Mouse (Mus musculus): ENCODE results near the gene Gata1. TPM values are rescaled to one million over a fixed set of nuclear protein-coding genes. Genes with fewer than 3 reads are reported as not detected.
A peak's percentile ranks its signal among the peaks of the same experiment; 100 is the strongest.
"Not testable (repeated sequence)": the region's sequence is repeated elsewhere in the genome, so short reads cannot be mapped to it uniquely, and the experiment has no call there.

Gene Gata1
- polyA plus RNA-seq, 1 experiment: 0.09 TPM

DNA sequence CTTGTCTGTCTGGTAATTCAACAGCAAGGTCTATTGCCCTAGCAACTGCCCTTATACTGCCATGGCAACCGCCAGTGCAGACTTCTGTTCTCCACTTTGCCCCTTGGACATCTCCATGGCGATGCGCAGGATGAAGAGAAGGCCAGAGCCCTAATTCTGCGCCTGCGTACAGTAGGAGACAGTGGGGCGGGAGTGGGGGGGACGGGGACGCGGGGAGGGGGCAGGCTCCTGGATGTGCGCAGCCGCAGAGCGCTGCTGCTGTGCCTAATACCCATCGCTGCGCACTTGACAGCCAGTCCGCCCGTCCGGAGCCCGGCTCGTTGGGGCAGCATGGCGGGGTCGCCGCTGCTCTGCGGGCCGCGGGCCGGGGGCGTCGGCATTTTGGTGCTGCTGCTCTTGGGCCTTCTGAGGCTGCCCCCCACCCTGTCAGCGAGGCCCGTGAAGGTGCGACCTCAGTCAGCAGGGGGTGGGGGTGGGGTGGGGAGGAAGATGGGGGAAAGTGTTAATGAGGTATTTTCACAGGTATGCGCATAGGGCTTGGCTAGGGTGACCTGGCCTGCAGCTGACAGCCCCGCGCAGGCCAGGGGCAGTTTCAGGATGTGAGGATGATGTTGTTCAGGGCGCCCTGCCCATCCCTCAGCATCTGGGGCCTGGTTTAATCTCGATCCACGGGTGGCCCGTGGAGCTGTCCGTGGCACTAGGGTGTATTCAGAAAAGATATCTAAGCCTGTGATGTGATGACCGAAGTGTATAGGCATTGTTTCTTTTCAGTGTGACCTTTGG is 58.1 kb downstream of the Gata1 start, which contains the start of gene Pcsk1n:
TSS of gene Pcsk1n (plus strand) at position 222 of the 783 bp plus-strand sequence.
- no peak within 1 kb of the TSS for H3K27ac ChIP-seq (ENCODE audit: insufficient read depth, low read depth, low read length)
- no peaks in the 10 kb centered on the region for H3K36me3 ChIP-seq (ENCODE audit: control insufficient read depth, insufficient read depth, low read length)
- no peaks in the 10 kb centered on the region for H3K4me1 ChIP-seq (ENCODE audit: control insufficient read depth, insufficient read depth, low read length)
- no peak within 1 kb of the TSS for H3K4me3 ChIP-seq (ENCODE audit: insufficient read depth, low read depth, low read length)
- TF ChIP-seq POLR2A (IDR thresholded peaks at IDR 0.05; ENCODE audit: low read depth, low read length) (no peak), CTCF (conservative IDR thresholded peaks at IDR 0.05; ENCODE audit: insufficient read depth, insufficient read length, low read depth, low read length) (no peak)
- no peak for DNase-seq
- 19% methylated on average over 21 of the region's 40 CpGs for WGBS
- H3K27me3 ChIP-seq (replicated peaks; ENCODE audit: control insufficient read depth, insufficient read depth, low read length): no peaks in the 10 kb centered on the region; the same call in 1 of the 2 replicates

DNA sequence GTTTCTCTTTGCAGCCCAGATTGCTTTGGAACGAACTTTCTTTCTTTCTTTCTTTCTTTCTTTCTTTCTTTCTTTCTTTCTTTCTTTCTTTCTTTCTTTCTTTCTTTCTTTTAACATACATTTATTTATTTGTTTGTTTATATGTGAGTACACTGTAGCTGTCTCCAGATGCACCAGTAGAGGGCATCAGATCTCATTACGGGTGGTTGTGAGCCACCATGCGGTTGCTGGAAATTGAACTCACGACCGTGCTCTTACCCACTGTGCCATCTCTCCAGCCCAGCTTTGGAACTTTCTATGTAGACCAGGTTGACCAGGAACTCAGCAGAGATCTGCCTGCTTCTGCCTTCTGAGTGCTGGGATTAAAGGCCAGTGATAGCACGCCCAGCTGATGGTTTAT is 59.9 kb downstream of the Gata1 start:
- not testable (repeated sequence) for DNase-seq; H3K27me3 ChIP-seq (replicated peaks; ENCODE audit: control insufficient read depth, insufficient read depth, low read length); H3K27ac ChIP-seq (ENCODE audit: insufficient read depth, low read depth, low read length); H3K4me3 ChIP-seq (ENCODE audit: insufficient read depth, low read depth, low read length); H3K4me1 ChIP-seq (ENCODE audit: control insufficient read depth, insufficient read depth, low read length); H3K36me3 ChIP-seq (ENCODE audit: control insufficient read depth, insufficient read depth, low read length)
- 0 out of 2 replicates have a peak, but pooled peaks have one; percentile 14 for TF ChIP-seq CTCF (conservative IDR thresholded peaks at IDR 0.05; ENCODE audit: insufficient read depth, insufficient read length, low read depth, low read length)
- 79% methylated on average over 6 of the region's 6 CpGs for WGBS

DNA sequence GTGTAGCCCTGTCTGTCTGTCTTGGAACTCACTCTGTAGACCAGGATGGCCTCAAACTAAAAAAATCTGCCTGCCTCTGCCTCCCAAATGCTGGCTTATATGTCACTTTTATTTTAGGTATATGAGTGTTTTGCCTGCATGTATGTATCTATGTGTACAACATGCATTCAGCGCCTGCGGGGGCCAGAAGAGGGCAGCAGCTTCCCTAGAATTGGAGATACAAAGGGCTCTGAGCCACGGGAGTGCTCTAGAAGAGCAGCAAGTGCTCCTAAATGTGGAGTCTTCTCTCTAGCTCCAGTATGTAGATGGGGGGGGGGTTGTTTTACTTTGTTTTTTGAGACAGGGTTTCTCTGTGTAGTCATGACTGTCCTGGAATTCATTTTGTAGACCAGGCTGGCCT is 62.2 kb downstream of the Gata1 start:
- DNase-seq: peak; percentile 32
- not testable (repeated sequence) for H3K27ac ChIP-seq (ENCODE audit: insufficient read depth, low read depth, low read length); H3K4me1 ChIP-seq (ENCODE audit: control insufficient read depth, insufficient read depth, low read length); H3K36me3 ChIP-seq (ENCODE audit: control insufficient read depth, insufficient read depth, low read length); H3K27me3 ChIP-seq (replicated peaks; ENCODE audit: control insufficient read depth, insufficient read depth, low read length); H3K4me3 ChIP-seq (ENCODE audit: insufficient read depth, low read depth, low read length)
- WGBS: 2% methylated on average over 3 of the region's 3 CpGs
- TF ChIP-seq CTCF (conservative IDR thresholded peaks at IDR 0.05; ENCODE audit: insufficient read depth, insufficient read length, low read depth, low read length): peak; percentile 17; the same call in 1 of the 2 replicates

DNA sequence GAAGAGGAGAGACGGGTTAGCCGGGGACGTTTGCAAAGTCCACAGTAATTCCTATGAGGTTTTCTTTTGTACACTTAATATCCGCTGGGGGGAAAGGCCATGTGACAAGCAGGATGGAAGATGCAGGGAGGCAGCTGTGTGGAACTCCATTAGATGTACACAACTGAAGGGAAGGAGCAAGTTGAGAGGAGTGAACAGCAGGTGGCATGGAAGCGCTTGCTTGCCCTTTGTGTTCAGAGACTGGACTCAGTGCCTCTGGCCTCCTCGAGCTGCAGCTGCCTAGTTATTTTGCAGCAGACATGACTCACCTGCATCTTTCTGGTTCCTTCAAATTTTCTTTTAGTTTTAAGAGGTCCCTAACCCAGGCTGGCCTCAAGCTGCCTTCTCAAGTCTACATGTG is 67.4 kb downstream of the Gata1 start:
- no peaks in the 10 kb centered on the region for H3K36me3 ChIP-seq (ENCODE audit: control insufficient read depth, insufficient read depth, low read length)
- H3K27me3 ChIP-seq (replicated peaks; ENCODE audit: control insufficient read depth, insufficient read depth, low read length): no peaks in the 10 kb centered on the region
- H3K27ac ChIP-seq (ENCODE audit: insufficient read depth, low read depth, low read length): no peak overlapping the region
- no peak overlapping the region for H3K4me3 ChIP-seq (ENCODE audit: insufficient read depth, low read depth, low read length)
- TF ChIP-seq POLR2A (IDR thresholded peaks at IDR 0.05; ENCODE audit: low read depth, low read length) (no peak), CTCF (conservative IDR thresholded peaks at IDR 0.05; ENCODE audit: insufficient read depth, insufficient read length, low read depth, low read length) (peak; percentile 33)
- 46% methylated on average over 6 of the region's 6 CpGs for WGBS
- DNase-seq: peak; percentile 14
- H3K4me1 ChIP-seq (ENCODE audit: control insufficient read depth, insufficient read depth, low read length): no peaks in the 10 kb centered on the region

Other genes with a start within 250 kb of the Gata1 start
- 33.8 and 40.9 TPM in 2 replicates for gene Praf2, start 249.6 kb downstream of the Gata1 start, polyA plus RNA-seq (2012; rRNA removed)
- 8.3 and 14.1 TPM in 2 replicates for gene Ccdc120, start 227.2 kb downstream of the Gata1 start, polyA plus RNA-seq (2012; rRNA removed)
- 18.8 and 20.1 TPM in 2 replicates for gene Tfe3, start 215.5 kb downstream of the Gata1 start, polyA plus RNA-seq (2012; rRNA removed)
- 25.5 and 30.3 TPM in 2 replicates for gene Gripap1, start 188.3 kb downstream of the Gata1 start, polyA plus RNA-seq (2012; rRNA removed)
- gene Kcnd1, start 155.8 kb downstream of the Gata1 start, polyA plus RNA-seq (2012; rRNA removed): 0.48 and 0.53 TPM in 2 replicates
- 26.8 and 30.4 TPM in 2 replicates for gene Otud5, start 136.7 kb downstream of the Gata1 start, polyA plus RNA-seq (2012; rRNA removed)
- gene Pim2, start 99.8 kb downstream of the Gata1 start, polyA plus RNA-seq (2012; rRNA removed): 11.4 and 11.5 TPM in 2 replicates
- gene Slc35a2, start 94.0 kb downstream of the Gata1 start, polyA plus RNA-seq (2012; rRNA removed): 50.0 and 50.1 TPM in 2 replicates
- 45.7 and 58.0 TPM in 2 replicates for gene Pqbp1, start 78.8 kb downstream of the Gata1 start, polyA plus RNA-seq (2012; rRNA removed)
- gene Timm17b, start 78.7 kb downstream of the Gata1 start, polyA plus RNA-seq (2012; rRNA removed): 47.0 and 60.9 TPM in 2 replicates
- not detected in 2 replicates for gene Gm10491, start 70.2 kb downstream of the Gata1 start, polyA plus RNA-seq (2012; rRNA removed)
- not detected in 2 replicates for gene Gm10490, start 68.5 kb downstream of the Gata1 start, polyA plus RNA-seq (2012; rRNA removed)
- 0.62 and 0.91 TPM in 2 replicates for gene Pcsk1n, start 58.2 kb downstream of the Gata1 start, polyA plus RNA-seq (2012; rRNA removed)
- not detected in 2 replicates for gene Eras, start 49.5 kb downstream of the Gata1 start, polyA plus RNA-seq (2012; rRNA removed)
- 65.1 and 86.2 TPM in 2 replicates for gene Hdac6, start 30.2 kb downstream of the Gata1 start, polyA plus RNA-seq (2012; rRNA removed)
- gene Glod5, start 40.4 kb upstream of the Gata1 start, polyA plus RNA-seq (2012; rRNA removed): 28.9 and 42.2 TPM in 2 replicates
- 7.6 and 8.4 TPM in 2 replicates for gene Suv39h1, start 96.7 kb upstream of the Gata1 start, polyA plus RNA-seq (2012; rRNA removed)
- gene Was, start 112.4 kb upstream of the Gata1 start, polyA plus RNA-seq (2012; rRNA removed): 1.4 and 3.4 TPM in 2 replicates
- gene Wdr13, start 154.8 kb upstream of the Gata1 start, polyA plus RNA-seq (2012; rRNA removed): 58.4 and 84.2 TPM in 2 replicates
- gene Rbm3, start 167.8 kb upstream of the Gata1 start, polyA plus RNA-seq (2012; rRNA removed): 41.6 and 50.8 TPM in 2 replicates
- 17.0 and 19.0 TPM in 2 replicates for gene Tbc1d25, start 198.1 kb upstream of the Gata1 start, polyA plus RNA-seq (2012; rRNA removed)
- 180 and 192 TPM in 2 replicates for gene Ebp, start 215.4 kb upstream of the Gata1 start, polyA plus RNA-seq (2012; rRNA removed)
- gene Porcn, start 228.5 kb upstream of the Gata1 start, polyA plus RNA-seq (2012; rRNA removed): 20.7 and 24.8 TPM in 2 replicates